Mouse (Mus musculus): ENCODE measurements at regions not wholly inside any gene's neighbourhood (a gene's known extent, or its start where the extent isn't known, plus 50 kb on each side); places are given as distances from the start of the nearest gene placed in this dataset.
"Not testable (repeated sequence)": the region's sequence is repeated elsewhere in the genome, so short reads cannot be mapped to it uniquely, and the experiment has no call there.

GRCm38 (mm10) chr19:19942697-19943096 is 448.0 kb downstream of the Anxa1 start:
- Histone ChIP-seq H3K9me3 (replicated peaks) (no peaks in the 10 kb centered on the region), H3K4me3 (no peak overlapping the region), H3K4me2 (no peak overlapping the region), H3K9ac (no peak overlapping the region), H3K27me3 (no peaks in the 10 kb centered on the region), H3K4me1 (no peaks in the 10 kb centered on the region), H3K27ac (no peak overlapping the region), H3K36me3 (ENCODE audit: poor library complexity, severe bottlenecking) (no peaks in the 10 kb centered on the region)
- 54% methylated on average over 3 of the region's 3 CpGs for WGBS
- ATAC-seq = no peak

- Histone ChIP-seq H3K27me3 (no peaks in the 10 kb centered on the region), H3K4me3 (no peak overlapping the region), H3K27ac (no peak overlapping the region), H3K36me3 (ENCODE audit: poor library complexity, severe bottlenecking) (no peaks in the 10 kb centered on the region), H3K4me1 (no peaks in the 10 kb centered on the region), H3K9ac (no peak overlapping the region), H3K4me2 (no peak overlapping the region), H3K9me3 (replicated peaks) (no peaks in the 10 kb centered on the region)
- WGBS = 86% methylated on average over 2 of the region's 2 CpGs
- ATAC-seq = no peak
Measured at GRCm38 (mm10) chr19:19921109-19921508, 469.6 kb downstream of the Anxa1 start.

- Histone ChIP-seq H3K9ac (no peak overlapping the region), H3K27me3 (no peaks in the 10 kb centered on the region), H3K4me1 (no peaks in the 10 kb centered on the region), H3K27ac (no peak overlapping the region), H3K36me3 (ENCODE audit: poor library complexity, severe bottlenecking) (no peaks in the 10 kb centered on the region), H3K4me3 (no peak overlapping the region), H3K4me2 (no peak overlapping the region), H3K9me3 (replicated peaks) (no peaks in the 10 kb centered on the region)
- peak; percentile 95; the same call in 1 of the 2 replicates for ATAC-seq
- 77% methylated on average over 8 of the region's 8 CpGs for WGBS
Measured at GRCm38 (mm10) chr19:19885933-19886710, 504.6 kb downstream of the Anxa1 start.

GRCm38 (mm10) chr19:19880895-19881294 is 509.8 kb downstream of the Anxa1 start:
- H3K36me3 ChIP-seq (ENCODE audit: poor library complexity, severe bottlenecking) = no peaks in the 10 kb centered on the region
- no peak overlapping the region for H3K4me2 ChIP-seq
- no peak overlapping the region for H3K9ac ChIP-seq
- no peak overlapping the region for H3K4me3 ChIP-seq
- H3K27ac ChIP-seq = no peak overlapping the region
- no peaks in the 10 kb centered on the region for H3K27me3 ChIP-seq
- H3K9me3 ChIP-seq (replicated peaks) = no peaks in the 10 kb centered on the region
- no peaks in the 10 kb centered on the region for H3K4me1 ChIP-seq
- no peak for ATAC-seq

GRCm38 (mm10) chr19:19848152-19848551 is 542.6 kb downstream of the Anxa1 start:
- H3K4me2 ChIP-seq = no peak overlapping the region
- H3K27me3 ChIP-seq = no peaks in the 10 kb centered on the region
- H3K4me3 ChIP-seq = no peak overlapping the region
- H3K36me3 ChIP-seq (ENCODE audit: poor library complexity, severe bottlenecking) = no peaks in the 10 kb centered on the region
- no peak for ATAC-seq
- no peaks in the 10 kb centered on the region for H3K9me3 ChIP-seq (replicated peaks)
- WGBS = 68% methylated on average over 4 of the region's 4 CpGs
- no peaks in the 10 kb centered on the region for H3K4me1 ChIP-seq
- no peak overlapping the region for H3K9ac ChIP-seq
- H3K27ac ChIP-seq = no peak overlapping the region

GRCm38 (mm10) chr19:19807992-19808391 is 582.8 kb downstream of the Anxa1 start:
- no peak for ATAC-seq
- H3K4me1 ChIP-seq = no peaks in the 10 kb centered on the region
- no peak overlapping the region for H3K27ac ChIP-seq
- H3K9ac ChIP-seq = no peak overlapping the region
- 89% methylated on average over 1 of the region's 1 CpGs for WGBS
- no peaks in the 10 kb centered on the region for H3K9me3 ChIP-seq (replicated peaks)
- no peaks in the 10 kb centered on the region for H3K36me3 ChIP-seq (ENCODE audit: poor library complexity, severe bottlenecking)
- H3K27me3 ChIP-seq = no peaks in the 10 kb centered on the region
- H3K4me3 ChIP-seq = no peak overlapping the region
- H3K4me2 ChIP-seq = no peak overlapping the region

GRCm38 (mm10) chr19:19793835-19794234 is 596.9 kb downstream of the Anxa1 start:
- H3K27ac ChIP-seq = no peak overlapping the region
- H3K36me3 ChIP-seq (ENCODE audit: poor library complexity, severe bottlenecking) = no peaks in the 10 kb centered on the region
- no peaks in the 10 kb centered on the region for H3K4me1 ChIP-seq
- ATAC-seq = no peak
- H3K9me3 ChIP-seq (replicated peaks) = no peaks in the 10 kb centered on the region
- no peak overlapping the region for H3K4me2 ChIP-seq
- H3K27me3 ChIP-seq = no peaks in the 10 kb centered on the region
- 81% methylated on average over 2 of the region's 2 CpGs for WGBS
- H3K4me3 ChIP-seq = no peak overlapping the region
- H3K9ac ChIP-seq = no peak overlapping the region

- no peaks in the 10 kb centered on the region for H3K4me1 ChIP-seq
- no peaks in the 10 kb centered on the region for H3K36me3 ChIP-seq (ENCODE audit: poor library complexity, severe bottlenecking)
- H3K9me3 ChIP-seq (replicated peaks) = no peaks in the 10 kb centered on the region
- no peak overlapping the region for H3K4me2 ChIP-seq
- no peak overlapping the region for H3K4me3 ChIP-seq
- no peak overlapping the region for H3K27ac ChIP-seq
- no peak overlapping the region for H3K9ac ChIP-seq
- H3K27me3 ChIP-seq = no peaks in the 10 kb centered on the region
- peak; percentile 27; the same call in 1 of the 2 replicates for ATAC-seq
Measured at GRCm38 (mm10) chr19:19783507-19783906, 607.2 kb downstream of the Anxa1 start.

- Histone ChIP-seq H3K4me1 (no peaks in the 10 kb centered on the region), H3K4me3 (no peak overlapping the region), H3K27ac (no peak overlapping the region), H3K4me2 (no peak overlapping the region), H3K9ac (no peak overlapping the region), H3K36me3 (ENCODE audit: poor library complexity, severe bottlenecking) (no peaks in the 10 kb centered on the region), H3K27me3 (no peaks in the 10 kb centered on the region), H3K9me3 (replicated peaks) (no peaks in the 10 kb centered on the region)
- ATAC-seq = no peak
- 79% methylated on average over 4 of the region's 4 CpGs for WGBS
Measured at GRCm38 (mm10) chr19:19777891-19778290, 612.9 kb downstream of the Anxa1 start.

- Histone ChIP-seq H3K27ac (no peak overlapping the region), H3K36me3 (ENCODE audit: poor library complexity, severe bottlenecking) (no peaks in the 10 kb centered on the region), H3K9ac (no peak overlapping the region), H3K4me3 (no peak overlapping the region), H3K4me1 (no peaks in the 10 kb centered on the region), H3K27me3 (no peaks in the 10 kb centered on the region), H3K4me2 (no peak overlapping the region), H3K9me3 (replicated peaks) (no peaks in the 10 kb centered on the region)
- WGBS = 56% methylated on average over 1 of the region's 1 CpGs
- no peak for ATAC-seq
Measured at GRCm38 (mm10) chr19:19770990-19771389, 619.8 kb downstream of the Anxa1 start.

GRCm38 (mm10) chr19:19750069-19750599 is 639.1 kb upstream of the Rorb start:
- H3K9ac ChIP-seq; H3K4me1 ChIP-seq; H3K4me2 ChIP-seq; H3K4me3 ChIP-seq; ATAC-seq; H3K9me3 ChIP-seq (replicated peaks); H3K27me3 ChIP-seq; H3K27ac ChIP-seq; H3K36me3 ChIP-seq (ENCODE audit: poor library complexity, severe bottlenecking): not testable (repeated sequence)
- WGBS = 92% methylated on average over 3 of the region's 3 CpGs

GRCm38 (mm10) chr19:19747821-19748488 is 637.0 kb upstream of the Rorb start:
- WGBS = 58% methylated on average over 7 of the region's 7 CpGs

More at GRCm38 (mm10) chr19:19747821-19748488, 637.0 kb upstream of the Rorb start:
- no peaks in the 10 kb centered on the region for H3K27me3 ChIP-seq
- no peaks in the 10 kb centered on the region for H3K36me3 ChIP-seq (ENCODE audit: poor library complexity, severe bottlenecking)
- H3K4me3 ChIP-seq = no peak overlapping the region
- no peak overlapping the region for H3K9ac ChIP-seq
- H3K9me3 ChIP-seq (replicated peaks) = no peaks in the 10 kb centered on the region
- H3K4me2 ChIP-seq = no peak overlapping the region
- H3K4me1 ChIP-seq = 0 out of 2 replicates have a peak, but pooled peaks cover 3% of the 10 kb centered on the region
- no peak for ATAC-seq
- H3K27ac ChIP-seq = no peak overlapping the region

Measured in forebrain, embryonic 13.5 days (tissue).